Mouse (Mus musculus): ENCODE data around the gene Arhgef10l.

Arhgef10l gene

GRCm38 (mm10) chr4:140524927-140525326, 140.9 kb downstream of the Arhgef10l start:
- DNase-seq (ENCODE audit: low read depth) = no peak

- DNase-seq (ENCODE audit: low read depth) = no peak
These were observed 142.9 kb downstream of the Arhgef10l start for GRCm38 (mm10) chr4:140522873-140523272.

DNA sequence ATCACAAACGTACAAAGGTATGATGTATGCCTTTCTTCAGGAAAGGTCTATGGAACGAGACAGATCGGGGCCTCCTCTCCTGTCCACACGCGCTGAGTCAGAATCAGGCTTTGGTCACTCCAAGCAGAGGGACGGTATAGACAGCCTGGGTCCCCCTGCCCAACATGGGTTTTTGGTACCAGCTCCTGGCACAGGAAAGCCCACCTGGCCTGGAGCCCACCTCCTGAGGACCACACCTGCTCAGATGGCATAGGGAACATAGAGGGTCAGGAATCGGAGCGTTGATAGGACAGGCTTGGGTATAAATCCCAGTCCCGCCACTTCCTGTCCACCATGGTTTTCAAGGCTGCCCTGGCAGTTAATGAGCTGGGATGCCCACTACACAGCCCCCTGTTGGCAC, 145.1 kb downstream of the Arhgef10l start:
- DNase-seq (ENCODE audit: low read depth) = no peak

DNA sequence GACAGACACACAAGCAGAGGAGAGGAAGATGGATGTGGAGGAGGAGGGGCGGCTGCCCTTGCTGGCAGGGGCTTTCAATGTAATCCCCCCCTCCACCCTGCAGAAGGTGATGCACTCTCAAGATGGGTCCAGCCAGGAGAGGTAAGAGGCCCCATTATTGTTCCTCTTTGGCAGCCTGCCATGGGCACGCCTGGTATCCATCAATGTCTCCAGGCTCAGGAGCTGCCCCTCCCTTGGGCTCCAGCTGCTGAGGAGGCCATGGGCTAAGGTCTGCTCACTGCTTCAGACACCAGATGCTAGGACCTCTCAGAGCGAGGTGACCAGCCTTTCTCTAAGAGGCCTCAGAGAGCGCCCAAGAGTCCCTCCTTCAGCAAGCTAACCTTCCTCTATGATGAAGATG, 152.0 kb downstream of the Arhgef10l start:
- no peak for DNase-seq (ENCODE audit: low read depth)

DNA sequence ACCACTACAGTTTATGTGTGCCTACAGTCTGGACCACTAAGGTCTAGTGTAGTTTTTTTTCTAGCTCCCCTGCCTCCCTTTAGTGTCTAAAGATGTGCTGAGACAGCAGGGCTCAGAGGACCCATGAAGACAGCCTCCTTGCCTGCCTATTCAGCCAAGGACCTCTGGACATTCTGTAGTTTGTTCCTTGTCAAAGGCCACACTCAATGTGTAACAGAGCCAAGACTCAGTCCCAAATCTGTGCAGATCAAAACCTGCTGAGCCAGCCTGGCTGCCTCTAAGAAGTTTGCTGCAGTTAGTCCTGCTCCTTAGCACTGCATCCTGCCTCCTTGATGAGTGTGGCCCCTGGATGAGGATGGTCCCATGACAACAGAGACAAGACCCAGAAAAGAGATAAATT, 156.0 kb downstream of the Arhgef10l start:
- no peak for DNase-seq (ENCODE audit: low read depth)

DNA sequence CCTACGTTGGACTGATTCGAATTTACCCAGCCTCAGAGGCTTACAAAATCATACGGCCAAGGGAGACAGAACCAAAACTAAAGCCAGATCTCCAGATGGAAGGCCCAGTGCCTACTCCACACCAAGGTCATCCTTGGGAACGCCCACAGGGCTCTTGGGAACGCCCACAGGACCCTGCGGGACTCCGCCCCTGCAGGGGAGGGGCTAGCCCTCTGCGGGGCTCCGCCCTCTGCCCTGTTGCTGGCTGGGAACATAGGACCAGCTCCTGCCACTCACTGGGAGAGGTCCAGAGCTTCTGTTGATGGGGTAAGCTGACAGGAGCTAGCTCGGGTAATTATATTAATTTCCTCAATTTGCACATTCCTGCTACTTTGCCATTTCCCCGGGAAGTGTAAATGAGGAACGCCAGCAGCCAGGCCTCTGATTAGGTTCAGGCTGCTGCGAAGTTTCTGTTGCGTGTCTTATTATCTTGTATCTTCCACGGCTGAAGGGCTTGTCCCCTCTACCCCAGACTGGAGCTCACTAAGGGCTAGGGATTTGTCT, 158.6 kb downstream of the Arhgef10l start:
- no peak for DNase-seq (ENCODE audit: low read depth)

DNA sequence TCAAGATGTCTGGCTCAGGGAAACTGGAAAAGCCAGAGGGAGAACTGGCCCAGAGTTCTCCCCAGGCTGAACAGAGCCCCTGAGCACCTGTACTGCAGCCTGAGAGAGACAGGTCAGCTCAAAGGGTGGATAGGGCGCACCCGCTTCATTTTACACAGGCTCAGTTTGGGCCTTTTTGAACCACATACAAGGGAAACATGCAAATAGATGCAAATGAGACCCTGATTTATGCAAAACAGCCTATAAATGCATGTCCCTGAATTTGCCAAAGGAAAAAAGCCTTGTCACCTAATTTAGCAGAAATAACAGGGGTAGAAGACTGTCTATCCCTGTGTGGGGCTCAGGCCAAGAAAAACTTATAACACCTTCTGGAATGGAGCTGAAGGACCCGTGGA, 160.2 kb downstream of the Arhgef10l start:
- no peak for DNase-seq (ENCODE audit: low read depth)

- DNase-seq (ENCODE audit: low read depth) = no peak
These were observed 160.7 kb downstream of the Arhgef10l start for GRCm38 (mm10) chr4:140504921-140505607.

- no peak for DNase-seq (ENCODE audit: low read depth)
These were observed 161.5 kb downstream of the Arhgef10l start for GRCm38 (mm10) chr4:140504067-140504913.

DNA sequence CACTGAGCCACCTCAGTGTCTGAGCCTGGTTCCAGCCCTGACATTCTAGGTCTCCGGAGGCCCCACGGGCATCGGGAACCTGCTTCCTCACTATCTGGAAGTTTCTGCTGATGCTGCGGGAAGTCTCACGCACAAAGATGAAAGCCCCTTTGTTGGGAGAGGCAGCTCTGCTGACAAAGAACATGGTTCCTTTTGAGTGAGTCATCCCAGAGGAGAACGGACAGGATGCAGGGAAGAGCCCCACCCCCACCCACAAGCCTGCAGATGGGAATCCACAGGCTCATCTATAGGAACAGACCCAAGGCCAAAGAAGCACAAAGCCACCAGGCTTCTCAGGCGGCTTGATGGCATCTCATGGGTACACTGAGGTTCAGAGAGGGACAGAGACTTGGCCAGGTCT, 165.0 kb downstream of the Arhgef10l start:
- no peak for DNase-seq (ENCODE audit: low read depth)

DNA sequence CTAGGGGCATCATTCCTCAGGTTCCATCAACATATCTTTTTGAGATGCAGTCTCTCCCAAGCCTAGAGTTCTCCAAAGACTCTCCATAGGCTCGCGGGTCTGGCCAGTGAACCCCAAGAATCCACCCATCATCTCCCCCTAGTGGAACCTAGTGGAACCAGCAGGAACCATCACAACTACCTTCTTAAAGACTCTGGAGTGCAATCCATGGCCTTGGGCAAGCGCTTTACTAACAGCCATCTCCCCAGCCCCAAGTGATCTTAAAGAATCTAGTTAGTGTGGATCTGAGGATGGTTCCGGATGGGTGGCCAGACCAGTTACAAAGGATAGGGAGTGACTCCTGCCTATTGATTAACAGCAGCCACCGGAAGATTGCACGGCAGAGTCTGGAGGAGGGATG, 166.2 kb downstream of the Arhgef10l start:
- DNase-seq (ENCODE audit: low read depth) = no peak

DNA sequence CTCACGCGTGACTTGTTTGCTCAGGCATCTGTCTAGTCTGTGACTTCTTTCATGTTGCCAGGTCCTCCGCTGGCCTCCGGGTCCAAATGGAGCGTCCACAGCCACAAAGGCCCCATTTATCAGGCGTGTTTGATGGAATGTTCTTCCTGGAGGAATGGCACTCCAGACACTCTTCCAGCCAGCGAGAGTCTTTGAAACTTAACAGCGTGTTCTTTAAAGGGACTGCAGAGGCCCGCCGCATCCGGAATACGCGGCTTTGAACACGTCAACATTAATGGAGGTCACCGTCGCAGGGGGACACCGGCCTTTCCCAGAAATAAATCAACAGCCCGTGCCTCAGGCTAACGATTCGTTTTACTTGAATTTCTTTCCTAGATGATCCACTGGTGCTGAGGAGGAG, 168.6 kb downstream of the Arhgef10l start:
- DNase-seq (ENCODE audit: low read depth) = no peak

DNA sequence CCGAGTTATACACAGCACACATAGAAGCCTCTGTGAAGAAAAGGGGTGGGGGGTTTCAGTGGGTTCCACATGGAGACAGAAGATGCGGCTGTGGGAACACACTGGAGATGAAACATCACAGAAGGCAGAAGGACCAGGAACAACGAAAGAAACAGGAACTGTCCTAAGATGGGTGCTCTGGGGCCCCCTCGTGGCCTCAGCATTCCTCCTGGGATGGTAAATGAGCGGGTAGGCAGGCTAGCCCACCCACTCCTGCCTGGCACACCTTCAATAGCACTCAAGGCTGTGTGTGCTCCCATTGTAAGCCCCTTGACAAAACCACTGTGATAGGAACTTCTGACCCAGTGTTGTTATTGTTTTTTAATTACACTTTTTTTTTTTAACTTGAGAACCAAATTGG, 174.3 kb downstream of the Arhgef10l start:
- DNase-seq (ENCODE audit: low read depth) = no peak

DNA sequence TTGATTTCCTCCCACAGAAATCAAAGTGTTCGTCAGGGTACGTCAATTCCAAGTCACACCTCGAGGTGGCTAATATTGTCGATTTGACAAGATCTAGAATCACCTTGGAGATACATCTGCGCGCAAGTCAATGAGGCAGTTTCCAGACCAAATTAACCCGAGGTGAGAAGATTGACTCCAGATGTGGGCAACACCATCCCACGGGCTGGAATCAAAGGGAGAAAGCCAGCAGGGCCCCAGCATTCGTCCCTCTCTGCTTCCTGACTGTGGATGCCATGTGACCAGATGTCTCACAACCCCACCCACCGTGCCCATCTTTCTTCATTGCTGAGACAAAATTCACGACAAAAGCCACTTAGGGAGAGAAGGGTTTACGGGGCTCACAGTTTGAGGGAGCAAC, 180.4 kb downstream of the Arhgef10l start:
- DNase-seq (ENCODE audit: low read depth) = no peak

GRCm38 (mm10) chr4:140483134-140483533, 182.7 kb downstream of the Arhgef10l start:
- DNase-seq (ENCODE audit: low read depth) = no peak

- no peak for DNase-seq (ENCODE audit: low read depth)
These were observed 185.3 kb downstream of the Arhgef10l start for GRCm38 (mm10) chr4:140480369-140481067.

DNA sequence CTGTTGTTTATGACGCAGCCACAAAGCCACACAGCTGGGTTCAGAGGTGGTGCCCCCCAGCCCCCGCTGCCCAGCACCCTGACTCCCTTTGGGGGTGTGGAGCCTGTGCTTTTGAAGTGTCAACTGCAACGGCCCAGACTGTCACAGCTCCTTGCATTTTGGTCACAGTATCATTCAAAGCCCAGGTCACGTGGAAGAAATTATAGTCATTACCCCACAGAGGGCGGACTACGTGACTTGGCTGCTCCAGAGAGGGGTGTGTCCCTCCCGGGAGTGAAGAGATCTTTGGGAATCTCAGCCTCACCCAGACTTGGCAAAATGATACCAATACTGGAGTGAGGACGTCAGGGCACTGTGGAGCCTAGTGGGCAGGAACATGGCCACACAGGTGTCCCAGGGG, 190.6 kb downstream of the Arhgef10l start:
- DNase-seq (ENCODE audit: low read depth) = no peak

GRCm38 (mm10) chr4:140469760-140470452, 195.9 kb downstream of the Arhgef10l start:
- no peak for DNase-seq (ENCODE audit: low read depth)

GRCm38 (mm10) chr4:140467254-140467791, 198.5 kb downstream of the Arhgef10l start:
- DNase-seq (ENCODE audit: low read depth) = no peak

All from naive thymus-derived CD4-positive, alpha-beta T cell, adult 2 months (primary cell).